Mouse (Mus musculus): ENCODE data around the gene F3. TPM values are rescaled to one million over a fixed set of nuclear protein-coding genes. Genes with fewer than 3 reads are reported as not detected.

The F3 gene
- polyA plus RNA-seq, 1 experiment, result not detected

GRCm38 (mm10) chr3:121703880-121704243 lies 19.5 kb upstream of the F3 start:
- TF ChIP-seq GATA1 (IDR thresholded peaks at IDR 0.05; ENCODE audit: borderline replicate concordance, low read length) (no peak), FLI1 (IDR thresholded peaks at IDR 0.05; ENCODE audit: low read length) (no peak)
- H3K36me3 ChIP-seq (replicated peaks; ENCODE audit: low read length), result no peaks in the 10 kb centered on the region
- H3K4me3 ChIP-seq (replicated peaks), result no peak overlapping the region
- H3K9me3 ChIP-seq, result no peaks in the 10 kb centered on the region
- H3K4me1 ChIP-seq, result no peaks in the 10 kb centered on the region
- H3K27me3 ChIP-seq (replicated peaks), result peaks cover 32% of the 10 kb centered on the region

- Histone ChIP-seq H3K27me3 (replicated peaks) (peaks cover 22% of the 10 kb centered on the region), H3K4me3 (replicated peaks) (no peak overlapping the region), H3K36me3 (replicated peaks; ENCODE audit: low read length) (no peaks in the 10 kb centered on the region), H3K4me1 (no peaks in the 10 kb centered on the region), H3K9me3 (peaks cover 11% of the 10 kb centered on the region)
- TF ChIP-seq GATA1 (IDR thresholded peaks at IDR 0.05; ENCODE audit: borderline replicate concordance, low read length) (no peak), FLI1 (IDR thresholded peaks at IDR 0.05; ENCODE audit: low read length) (no peak)
These were observed 17.2 kb upstream of the F3 start for GRCm38 (mm10) chr3:121706087-121706486.

- Histone ChIP-seq H3K9me3 (peaks cover 11% of the 10 kb centered on the region), H3K4me1 (no peaks in the 10 kb centered on the region), H3K4me3 (replicated peaks) (no peak overlapping the region), H3K36me3 (replicated peaks; ENCODE audit: low read length) (no peaks in the 10 kb centered on the region), H3K27me3 (replicated peaks) (peaks cover 18% of the 10 kb centered on the region)
- no peak for TF ChIP-seq FLI1 (IDR thresholded peaks at IDR 0.05; ENCODE audit: low read length)
- TF ChIP-seq GATA1 (IDR thresholded peaks at IDR 0.05; ENCODE audit: borderline replicate concordance, low read length), result no peak
These were observed 16.2 kb upstream of the F3 start for GRCm38 (mm10) chr3:121707106-121707505.

GRCm38 (mm10) chr3:121710894-121711531 lies 12.3 kb upstream of the F3 start:
- Histone ChIP-seq H3K36me3 (replicated peaks; ENCODE audit: low read length) (no peaks in the 10 kb centered on the region), H3K4me1 (peaks cover 8% of the 10 kb centered on the region), H3K9me3 (peaks cover 11% of the 10 kb centered on the region), H3K4me3 (replicated peaks) (no peak overlapping the region), H3K27me3 (replicated peaks) (peaks cover 41% of the 10 kb centered on the region)
- no peak for TF ChIP-seq FLI1 (IDR thresholded peaks at IDR 0.05; ENCODE audit: low read length)
- TF ChIP-seq GATA1 (IDR thresholded peaks at IDR 0.05; ENCODE audit: borderline replicate concordance, low read length), result no peak

GRCm38 (mm10) chr3:121712222-121712621 lies 11.1 kb upstream of the F3 start:
- no peak for TF ChIP-seq FLI1 (IDR thresholded peaks at IDR 0.05; ENCODE audit: low read length)
- no peak for TF ChIP-seq GATA1 (IDR thresholded peaks at IDR 0.05; ENCODE audit: borderline replicate concordance, low read length)
- H3K4me3 ChIP-seq (replicated peaks), result no peak overlapping the region
- peaks cover 11% of the 10 kb centered on the region for H3K9me3 ChIP-seq
- peaks cover 40% of the 10 kb centered on the region for H3K27me3 ChIP-seq (replicated peaks)
- no peaks in the 10 kb centered on the region for H3K36me3 ChIP-seq (replicated peaks; ENCODE audit: low read length)
- H3K4me1 ChIP-seq, result peaks cover 8% of the 10 kb centered on the region

GRCm38 (mm10) chr3:121713151-121713701 lies 10.1 kb upstream of the F3 start:
- H3K36me3 ChIP-seq (replicated peaks; ENCODE audit: low read length), result no peaks in the 10 kb centered on the region
- peaks cover 47% of the 10 kb centered on the region for H3K27me3 ChIP-seq (replicated peaks)
- H3K9me3 ChIP-seq, result peaks cover 19% of the 10 kb centered on the region
- TF ChIP-seq GATA1 (IDR thresholded peaks at IDR 0.05; ENCODE audit: borderline replicate concordance, low read length), result no peak
- no peak for TF ChIP-seq FLI1 (IDR thresholded peaks at IDR 0.05; ENCODE audit: low read length)
- peaks cover 8% of the 10 kb centered on the region for H3K4me1 ChIP-seq
- H3K4me3 ChIP-seq (replicated peaks), result no peak overlapping the region

- Histone ChIP-seq H3K4me1 (peaks cover 8% of the 10 kb centered on the region), H3K27me3 (replicated peaks) (peaks cover 52% of the 10 kb centered on the region)
- TF ChIP-seq GATA1 (IDR thresholded peaks at IDR 0.05; ENCODE audit: borderline replicate concordance, low read length), result no peak
- no peak for TF ChIP-seq FLI1 (IDR thresholded peaks at IDR 0.05; ENCODE audit: low read length)
These were observed 9.5 kb upstream of the F3 start for GRCm38 (mm10) chr3:121713816-121714215.

GRCm38 (mm10) chr3:121714461-121714860 lies 8.9 kb upstream of the F3 start:
- Histone ChIP-seq H3K4me1 (peaks cover 8% of the 10 kb centered on the region), H3K4me3 (replicated peaks) (no peak overlapping the region), H3K36me3 (replicated peaks; ENCODE audit: low read length) (no peaks in the 10 kb centered on the region), H3K9me3 (peaks cover 23% of the 10 kb centered on the region), H3K27me3 (replicated peaks) (peaks cover 55% of the 10 kb centered on the region)
- no peak for TF ChIP-seq FLI1 (IDR thresholded peaks at IDR 0.05; ENCODE audit: low read length)
- no peak for TF ChIP-seq GATA1 (IDR thresholded peaks at IDR 0.05; ENCODE audit: borderline replicate concordance, low read length)

More at GRCm38 (mm10) chr3:121713816-121714215, 9.5 kb upstream of the F3 start:
- no peak overlapping the region for H3K4me3 ChIP-seq (replicated peaks)
- H3K36me3 ChIP-seq (replicated peaks; ENCODE audit: low read length), result no peaks in the 10 kb centered on the region
- H3K9me3 ChIP-seq, result peaks cover 25% of the 10 kb centered on the region

GRCm38 (mm10) chr3:121715336-121715735 lies 8.0 kb upstream of the F3 start:
- no peaks in the 10 kb centered on the region for H3K36me3 ChIP-seq (replicated peaks; ENCODE audit: low read length)
- H3K27me3 ChIP-seq (replicated peaks), result peaks cover 58% of the 10 kb centered on the region
- H3K4me1 ChIP-seq, result peaks cover 8% of the 10 kb centered on the region

GRCm38 (mm10) chr3:121715741-121716459 lies 7.4 kb upstream of the F3 start:
- TF ChIP-seq FLI1 (IDR thresholded peaks at IDR 0.05; ENCODE audit: low read length) (no peak), GATA1 (IDR thresholded peaks at IDR 0.05; ENCODE audit: borderline replicate concordance, low read length) (no peak)
- Histone ChIP-seq H3K27me3 (replicated peaks) (peaks cover 57% of the 10 kb centered on the region), H3K4me3 (replicated peaks) (no peak overlapping the region), H3K4me1 (peaks cover 8% of the 10 kb centered on the region), H3K36me3 (replicated peaks; ENCODE audit: low read length) (no peaks in the 10 kb centered on the region), H3K9me3 (peaks cover 15% of the 10 kb centered on the region)

More at GRCm38 (mm10) chr3:121715336-121715735, 8.0 kb upstream of the F3 start:
- H3K9me3 ChIP-seq, result peaks cover 18% of the 10 kb centered on the region
- TF ChIP-seq FLI1 (IDR thresholded peaks at IDR 0.05; ENCODE audit: low read length) (no peak), GATA1 (IDR thresholded peaks at IDR 0.05; ENCODE audit: borderline replicate concordance, low read length) (no peak)
- no peak overlapping the region for H3K4me3 ChIP-seq (replicated peaks)
